Mouse (Mus musculus): ENCODE results near the gene 4930563M21Rik. TPM values are rescaled to one million over a fixed set of nuclear protein-coding genes. Genes with fewer than 3 reads are reported as not detected.
"Not testable (repeated sequence)": the region's sequence is repeated elsewhere in the genome, so short reads cannot be mapped to it uniquely, and the experiment has no call there.

The 4930563M21Rik gene
- total RNA-seq (2021), result not detected
- long read RNA-seq, experiment 1, result 0 reads
- long read RNA-seq, experiment 2, result 0 reads

DNA sequence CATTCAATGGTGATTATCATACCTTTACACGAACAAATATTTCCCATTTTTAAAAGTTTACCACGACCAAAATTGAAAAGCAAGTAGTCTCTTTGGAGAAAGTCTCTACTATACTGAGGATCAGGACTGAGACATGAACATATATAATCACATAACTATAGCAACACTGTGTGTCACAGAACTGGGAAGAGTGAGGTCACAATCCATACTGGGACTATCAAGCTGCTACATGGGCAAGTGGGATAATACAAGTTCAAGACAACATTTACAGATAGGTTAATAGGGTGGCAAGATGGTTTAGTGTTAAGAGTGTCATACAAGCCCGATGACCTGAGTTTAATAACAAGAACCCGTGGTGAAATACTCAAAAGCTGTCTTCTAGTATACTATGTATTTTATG, at the start of gene 4930563M21Rik:
4930563M21Rik (minus strand) TSS at position 101 of the 400 bp plus-strand sequence.
- intact Hi-C loops (cut with DNase I), result no loop called here
- DNase-seq (ENCODE audit: low spot score in 2 of 2), result no peak

DNA sequence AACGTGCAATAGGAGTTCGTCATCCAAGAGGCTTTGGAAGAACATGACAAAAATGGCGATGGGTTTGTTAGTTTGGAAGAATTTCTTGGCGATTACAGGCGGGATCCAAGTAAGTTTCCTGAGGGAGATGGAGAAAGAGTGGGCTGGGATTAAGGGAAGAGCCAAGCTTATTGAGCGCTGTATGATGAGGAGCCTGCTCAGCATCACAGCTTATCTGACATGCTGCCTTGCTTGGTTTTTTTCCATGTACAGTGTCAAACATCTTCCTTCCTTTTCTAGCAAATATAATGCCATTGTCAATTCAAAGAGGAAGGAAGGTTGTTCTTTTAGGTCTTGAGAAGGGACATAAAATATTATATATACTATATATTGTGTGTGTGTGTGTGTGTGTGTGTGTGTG, 45.8 kb upstream of the 4930563M21Rik start:
- DNase-seq (ENCODE audit: low spot score in 2 of 2), result no peak
- intact Hi-C loops (cut with DNase I), result no loop called here

DNA sequence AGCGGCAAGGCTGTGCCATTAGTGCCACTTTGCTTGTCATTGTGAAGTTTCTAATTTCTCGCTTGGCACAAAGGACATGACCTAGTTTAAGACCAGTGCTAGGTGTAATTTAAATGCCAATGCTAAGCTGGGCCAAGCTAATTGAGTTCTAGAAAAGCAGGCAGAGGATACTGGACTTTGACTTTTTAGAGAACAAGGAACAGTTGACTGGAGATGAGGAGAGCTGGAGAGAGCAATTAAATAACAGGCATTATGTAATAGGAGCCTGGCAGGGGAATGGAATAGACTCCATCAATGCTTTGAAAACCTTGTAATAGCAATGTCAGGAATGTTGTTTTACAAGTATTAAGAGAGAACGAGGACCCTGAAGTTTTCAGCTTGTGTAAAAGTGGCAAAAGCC, 43.4 kb upstream of the 4930563M21Rik start:
- DNase-seq (ENCODE audit: low spot score in 2 of 2), result peak in 1 of 2 experiments; percentile 20
- intact Hi-C loops (cut with DNase I), result no loop called here

DNA sequence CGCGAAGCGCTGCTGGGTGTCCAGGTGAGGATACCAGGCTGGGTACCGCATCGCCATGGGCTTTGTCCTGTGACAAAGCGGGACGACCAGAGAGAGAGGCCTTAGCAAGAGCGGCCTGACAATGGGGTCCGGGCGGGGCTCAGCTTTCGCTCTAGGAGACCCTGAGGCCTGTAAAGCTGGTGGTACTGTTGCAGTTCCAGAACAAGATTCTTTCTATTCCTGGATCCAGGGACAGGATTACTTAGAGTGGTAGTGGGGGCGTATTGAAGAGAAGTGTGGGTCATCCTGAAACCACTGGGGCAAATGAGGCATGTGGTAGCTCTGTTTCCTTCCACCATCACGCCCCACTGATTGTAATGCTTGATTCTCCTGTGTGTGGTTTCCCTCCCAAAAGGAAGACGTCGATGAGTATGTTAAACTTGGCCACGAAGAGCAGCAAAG, 31.9 kb upstream of the 4930563M21Rik start:
- intact Hi-C loops (cut with DNase I), result loop anchor here (10.0 kb wide), 1 partner anchor 107 kb away; the partner anchor contains the start of gene Scaper
- peak in 1 of 2 experiments; percentile 38 for DNase-seq (ENCODE audit: low spot score in 2 of 2)

DNA sequence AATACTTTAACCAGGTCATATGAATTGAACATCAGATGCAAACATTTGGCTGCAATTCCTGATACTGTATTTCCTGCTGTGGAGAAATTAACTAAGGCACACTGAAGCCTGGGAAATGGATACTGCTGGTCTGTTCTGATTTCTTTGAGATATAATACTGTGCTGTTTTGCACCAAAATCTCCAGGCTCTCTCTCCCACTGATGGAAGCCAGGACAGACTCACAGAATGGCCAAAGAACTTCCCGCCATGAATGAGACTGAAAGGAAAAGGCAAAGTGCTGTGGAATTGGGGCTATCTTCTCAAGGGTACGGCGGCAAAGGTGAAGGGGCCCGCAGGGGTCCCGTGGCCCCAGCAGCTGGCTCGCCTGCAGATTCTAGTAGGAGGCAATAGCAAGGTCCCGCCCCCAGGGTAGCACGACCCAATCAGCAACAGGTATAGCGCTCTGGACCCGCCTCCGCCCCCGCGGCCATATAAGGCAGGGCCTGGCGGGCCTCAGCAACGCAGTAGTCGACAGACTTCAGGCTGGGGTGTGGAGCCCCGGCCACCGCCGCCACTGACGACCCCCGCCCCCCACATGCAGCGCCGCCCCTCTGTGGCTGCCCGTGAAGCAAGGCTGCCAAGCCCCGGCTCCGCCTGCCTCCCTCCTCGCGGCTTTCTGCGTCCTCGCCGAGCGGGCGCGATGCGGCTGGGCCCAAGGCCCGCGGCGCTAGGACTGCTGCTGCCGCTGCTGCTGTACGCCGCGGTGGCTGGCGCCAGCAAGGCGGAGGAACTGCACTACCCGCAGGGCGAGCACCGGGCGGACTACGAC, 31.2 kb upstream of the 4930563M21Rik start, which contains the start of gene Rcn2:
Rcn2 (plus strand) TSS at position 474 of the 809 bp plus-strand sequence.
- intact Hi-C loops (cut with DNase I), result loop anchor here (10.0 kb wide), 1 partner anchor 107 kb away; the partner anchor contains the start of gene Scaper

DNA sequence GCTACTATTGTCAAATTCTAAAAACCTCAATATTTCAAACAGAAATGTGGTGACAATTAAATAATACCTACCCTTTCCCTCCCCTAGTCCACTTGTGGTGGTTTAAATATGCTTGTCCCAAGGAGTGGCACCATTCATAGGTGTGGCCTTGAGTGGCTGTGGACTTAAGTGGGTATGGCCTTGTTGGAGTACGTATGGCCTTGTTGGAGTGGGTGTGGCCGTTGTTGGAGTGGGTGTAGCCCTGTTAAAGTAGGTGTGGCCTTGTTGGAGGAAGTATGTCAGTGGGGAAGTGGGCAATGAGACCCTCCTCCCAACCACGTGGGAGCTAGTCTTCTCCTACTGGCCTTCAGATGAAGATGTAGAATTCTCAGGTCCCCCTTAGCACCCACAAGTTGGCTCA, 21.9 kb upstream of the 4930563M21Rik start:
- no peak for DNase-seq (ENCODE audit: low spot score in 2 of 2)
- intact Hi-C loops (cut with DNase I), result no loop called here

More for the DNA sequence above, 31.2 kb upstream of the 4930563M21Rik start, which contains the start of gene Rcn2:
- peak; percentile 96 for DNase-seq (ENCODE audit: low spot score in 2 of 2)

DNA sequence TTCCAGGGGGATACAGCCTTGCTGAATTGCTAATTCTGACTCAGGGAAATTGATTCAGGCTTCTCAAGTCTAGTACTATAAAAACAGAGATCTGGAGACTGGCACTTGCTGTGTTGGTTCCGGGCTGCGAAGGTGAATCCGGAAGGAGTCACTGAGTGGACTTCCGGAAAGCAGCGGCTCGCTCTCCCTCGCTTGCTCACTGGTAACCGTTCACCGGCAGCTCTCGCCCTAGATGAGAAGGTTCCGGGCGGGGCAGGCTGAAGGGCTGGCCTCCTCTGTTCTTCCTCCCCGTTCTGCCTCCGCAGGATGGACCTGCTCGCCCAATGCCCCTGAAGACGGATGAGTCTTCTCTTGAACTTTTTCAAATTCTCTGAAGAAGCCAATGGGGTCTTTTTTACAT, 16.9 kb upstream of the 4930563M21Rik start:
- no peak for DNase-seq (ENCODE audit: low spot score in 2 of 2)
- intact Hi-C loops (cut with DNase I), result no loop called here

DNA sequence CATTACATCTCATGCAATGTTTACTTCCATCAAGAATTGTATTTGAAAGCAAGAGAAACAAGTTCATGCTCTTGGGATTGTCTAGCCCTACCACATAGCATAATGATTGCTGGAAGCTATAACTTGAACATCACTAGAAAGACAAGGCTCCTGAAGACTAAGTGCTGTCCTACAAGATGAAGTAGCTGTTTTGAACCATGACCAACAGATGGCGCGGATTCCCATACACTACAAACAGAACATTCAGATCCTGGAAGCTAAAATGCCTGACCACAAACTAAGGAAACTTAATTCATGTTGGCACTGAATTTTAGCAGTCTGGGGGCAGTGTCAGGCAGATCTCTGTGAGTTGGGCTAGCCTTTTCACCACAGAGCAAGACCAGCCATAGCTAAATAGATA, 14.4 kb upstream of the 4930563M21Rik start:
- no peak for DNase-seq (ENCODE audit: low spot score in 2 of 2)
- intact Hi-C loops (cut with DNase I), result no loop called here

DNA sequence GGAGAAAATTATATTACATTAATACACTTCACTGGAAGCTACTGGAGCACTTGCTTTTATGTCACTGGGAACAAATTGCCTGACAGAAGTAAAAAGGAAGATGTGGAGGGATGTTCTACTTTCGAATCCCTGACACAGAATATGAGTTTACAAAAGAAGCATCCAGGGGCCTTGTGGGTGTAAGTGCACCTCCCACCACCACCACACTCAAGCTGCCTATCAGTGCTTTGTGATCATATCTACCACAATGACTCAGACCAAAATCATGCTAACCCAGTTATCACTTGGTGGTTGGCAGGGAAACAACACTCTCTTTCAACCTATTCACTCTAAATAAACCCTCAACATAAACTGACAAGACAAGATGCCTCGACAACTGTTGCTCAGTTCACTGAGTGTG, 5.7 kb downstream of the 4930563M21Rik start:
- DNase-seq (ENCODE audit: low spot score in 2 of 2); intact Hi-C loops (cut with DNase I): not testable (repeated sequence)

DNA sequence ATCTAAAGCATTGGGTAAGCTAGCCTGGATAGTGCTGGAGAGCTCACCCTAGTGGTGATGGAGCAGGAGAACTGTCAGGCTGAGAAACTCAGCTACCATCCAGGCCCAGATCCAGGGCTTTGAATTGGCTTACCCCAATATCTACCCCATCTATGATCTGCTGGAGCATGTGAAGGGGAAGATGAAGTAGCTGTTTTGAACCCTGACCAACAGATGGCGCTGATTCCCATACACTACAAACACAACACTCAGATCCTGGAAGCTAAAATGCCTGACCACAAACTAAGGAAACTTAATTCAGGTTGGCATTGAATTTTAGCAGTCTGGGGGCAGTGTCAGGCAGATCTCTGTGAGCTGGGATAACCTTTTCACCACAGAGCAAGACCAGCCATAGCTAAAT, 63.5 kb downstream of the 4930563M21Rik start:
- intact Hi-C loops (cut with DNase I), result no loop called here
- peak; percentile 26 to 42 for DNase-seq (ENCODE audit: low spot score in 2 of 2)

DNA sequence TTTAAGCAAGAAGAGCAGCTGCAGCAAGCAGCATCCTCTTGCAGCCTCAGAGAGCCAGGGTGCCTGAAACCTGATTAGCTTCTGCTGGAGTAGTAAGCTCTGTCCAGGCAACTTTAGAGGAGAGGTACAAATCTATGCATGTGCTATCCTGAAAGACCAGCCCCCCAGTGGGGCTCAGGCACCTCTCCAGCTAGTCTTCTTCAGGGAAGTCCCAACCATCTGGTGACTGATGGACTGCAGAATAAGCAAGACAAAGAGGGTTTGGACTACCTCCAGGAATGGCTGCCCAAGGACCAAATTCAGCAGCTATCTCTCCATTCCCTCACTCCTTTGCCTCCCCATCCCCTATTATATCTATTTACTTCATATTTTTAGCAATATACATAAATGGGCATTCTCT, 69.0 kb downstream of the 4930563M21Rik start:
- intact Hi-C loops (cut with DNase I), result no loop called here
- DNase-seq (ENCODE audit: low spot score in 2 of 2), result no peak

DNA sequence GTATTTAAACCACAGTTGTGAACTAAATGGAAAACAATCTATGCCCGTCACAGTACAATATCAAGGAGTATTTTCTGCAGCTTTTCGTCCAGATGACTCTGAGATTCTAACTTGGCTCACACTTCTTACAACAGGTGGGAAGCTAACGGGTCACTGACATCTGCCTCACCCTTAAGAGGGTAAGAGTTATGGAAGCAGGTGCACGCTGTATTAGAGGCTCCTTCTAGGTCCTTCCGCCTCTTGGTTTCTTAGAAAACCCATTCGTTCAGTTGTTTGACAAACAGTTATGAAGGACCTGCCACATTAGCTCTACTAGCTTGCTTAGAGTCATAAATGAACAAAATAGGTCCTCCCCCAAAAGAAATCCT, 71.7 kb downstream of the 4930563M21Rik start:
- DNase-seq (ENCODE audit: low spot score in 2 of 2), result no peak
- intact Hi-C loops (cut with DNase I), result loop anchor here (10.0 kb wide), 1 partner anchor 106 kb away; the partner anchor contains the start of gene Rcn2

DNA sequence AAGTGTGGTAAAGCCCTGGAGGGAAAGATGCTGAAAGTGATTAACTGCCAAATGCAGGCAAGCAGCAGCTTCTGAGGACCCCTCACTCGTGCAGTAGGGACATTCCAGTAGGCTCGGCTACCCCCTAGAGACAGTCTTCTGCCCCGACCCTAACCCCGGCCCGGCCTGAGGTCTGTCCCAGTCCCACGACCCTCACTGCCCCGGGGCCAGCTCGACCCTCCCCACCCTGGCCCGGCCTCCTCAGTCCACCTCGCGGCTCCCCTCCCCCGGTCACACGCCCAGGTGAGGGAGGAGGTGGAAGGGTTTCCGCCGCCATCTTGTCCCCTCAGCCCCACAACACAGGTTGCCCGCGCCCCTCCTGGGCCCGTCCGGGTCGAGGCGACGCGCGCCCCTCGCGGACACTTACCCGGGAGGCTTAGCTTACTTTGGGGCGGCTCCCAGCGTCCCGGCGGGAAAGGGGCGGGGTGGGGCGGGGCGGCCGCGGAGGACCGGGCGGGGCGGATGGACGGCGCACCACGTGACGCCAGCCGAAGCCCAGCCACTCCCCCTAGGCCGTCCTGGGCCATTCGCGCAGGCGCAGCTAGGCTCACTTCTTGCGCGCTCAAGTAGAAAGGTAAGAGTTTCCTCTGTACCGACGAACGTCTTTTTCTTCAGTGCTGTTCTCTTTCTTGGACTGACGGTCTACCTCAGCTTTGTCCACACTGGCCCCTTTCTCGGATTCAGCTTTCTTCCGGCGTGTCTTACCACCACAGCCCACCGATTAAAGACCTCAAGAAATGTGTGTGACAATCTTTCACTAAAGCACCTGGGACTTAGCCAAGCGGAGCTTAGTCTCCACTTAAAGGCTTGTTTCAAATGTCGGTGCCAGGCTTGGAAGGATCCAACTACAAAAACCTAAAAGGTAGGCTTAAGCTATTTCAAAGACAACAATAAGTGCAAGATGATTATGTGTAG, 72.4 kb downstream of the 4930563M21Rik start, which contains the start of gene Scaper:
Scaper (minus strand) TSS at position 456 of the 954 bp plus-strand sequence.
- intact Hi-C loops (cut with DNase I), result loop anchor here (10.0 kb wide), 1 partner anchor 107 kb away; the partner anchor contains the start of gene Rcn2
- peak; percentile 78 to 87 for DNase-seq (ENCODE audit: low spot score in 2 of 2)

DNA sequence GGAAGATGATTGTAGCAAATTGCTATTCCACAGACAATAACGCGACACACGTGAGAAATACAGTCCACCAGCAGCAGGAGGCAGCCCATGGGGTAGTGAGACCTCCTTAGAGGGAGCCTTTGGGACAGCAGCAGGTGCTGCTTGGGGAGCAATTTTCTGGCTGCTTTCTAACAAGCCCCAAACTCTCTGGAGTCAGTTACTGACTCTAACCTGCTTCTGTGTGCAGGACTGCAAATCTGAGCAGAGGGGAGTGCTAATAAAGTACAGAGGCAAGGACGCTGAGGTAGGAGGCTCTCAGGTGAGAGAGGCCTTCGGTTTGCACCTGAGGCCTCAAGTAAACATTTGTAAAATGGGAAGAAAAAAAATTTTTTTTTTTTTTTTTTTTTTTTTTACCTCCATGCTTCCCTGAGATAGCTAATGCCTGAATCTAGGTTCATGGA, 73.1 kb downstream of the 4930563M21Rik start:
- peak in 1 of 2 experiments; percentile 7 for DNase-seq (ENCODE audit: low spot score in 2 of 2)
- intact Hi-C loops (cut with DNase I), result loop anchor here (10.0 kb wide), 1 partner anchor 108 kb away; the partner anchor contains the start of gene Rcn2

DNA sequence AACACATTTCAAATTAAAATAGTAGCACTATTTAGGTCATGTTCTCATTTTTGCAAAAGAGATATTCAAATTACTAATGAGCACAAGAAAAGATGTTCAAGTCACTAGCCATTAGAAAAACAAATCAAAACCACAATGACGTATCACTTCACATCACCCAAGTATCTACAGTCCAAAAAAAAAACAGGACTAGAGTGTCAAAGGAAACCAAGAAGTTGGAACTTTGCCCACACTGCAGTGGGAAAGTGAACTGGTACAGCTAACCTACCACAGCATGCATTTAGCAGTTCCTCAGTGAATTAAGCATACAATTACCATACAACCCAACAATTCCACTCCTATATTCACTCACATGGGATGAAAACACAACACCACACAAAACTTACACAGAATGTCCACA, 77.9 kb downstream of the 4930563M21Rik start:
- DNase-seq (ENCODE audit: low spot score in 2 of 2), result no peak
- intact Hi-C loops (cut with DNase I), result loop anchor here (10.0 kb wide), 1 partner anchor 112 kb away; the partner anchor contains the start of gene Rcn2

DNA sequence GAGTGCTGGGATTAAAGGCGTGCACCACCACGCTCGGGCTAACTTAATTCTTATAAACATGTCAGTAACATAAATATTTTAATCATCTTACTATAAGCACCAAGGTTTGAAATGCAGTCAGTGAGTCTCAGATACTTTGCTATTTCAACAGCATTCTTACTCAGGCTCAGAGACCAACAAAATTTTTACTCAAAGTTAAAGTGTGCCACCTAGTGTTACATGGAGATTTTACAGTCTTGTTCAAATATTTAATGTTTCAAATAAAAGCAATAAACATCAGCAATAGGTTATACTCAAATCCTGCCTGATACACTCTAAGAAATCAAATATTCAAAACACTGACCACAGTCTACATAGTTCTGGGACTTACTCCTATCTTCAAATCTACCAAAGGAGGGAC, 91.8 kb downstream of the 4930563M21Rik start:
- intact Hi-C loops (cut with DNase I), result loop anchor here (5.0 kb wide), 1 partner anchor 491 kb away; no protein-coding TSS in a partner anchor
- peak; percentile 21 to 51 for DNase-seq (ENCODE audit: low spot score in 2 of 2)

DNA sequence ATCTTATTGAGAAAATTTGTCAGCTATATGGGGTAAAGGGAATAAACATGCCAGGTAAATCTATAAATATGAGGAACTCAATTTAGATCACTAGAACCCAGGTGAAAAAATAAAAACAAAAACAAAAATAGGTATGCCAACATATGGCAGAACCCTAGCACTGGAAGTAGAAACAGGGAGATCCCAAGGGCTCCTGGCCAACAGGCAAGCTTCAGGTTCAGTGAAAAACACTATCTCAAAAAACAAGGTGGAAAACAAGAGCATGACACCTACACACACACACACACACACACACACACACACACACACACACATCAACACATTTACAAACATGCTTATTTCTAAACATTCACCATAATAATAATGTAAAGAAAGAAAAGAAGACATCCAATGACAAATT, 93.6 kb downstream of the 4930563M21Rik start:
- intact Hi-C loops (cut with DNase I), result loop anchor here (5.0 kb wide), 1 partner anchor 489 kb away; no protein-coding TSS in a partner anchor
- DNase-seq (ENCODE audit: low spot score in 2 of 2), result no peak
